Mouse (Mus musculus) cerebellum, postnatal 4 days (tissue): ENCODE results near the gene Hoxc10.
A peak's percentile ranks its signal among the peaks of the same experiment; 100 is the strongest.

Source experiments
- DNase-seq, 2 experiments: peaks; one replicate each; pipeline ENCODE4 v3.0.0; 2022; ENCODE audit warnings: low spot score in 2 of 2, mixed read lengths in 1 of 2

Hoxc10 gene

DNA sequence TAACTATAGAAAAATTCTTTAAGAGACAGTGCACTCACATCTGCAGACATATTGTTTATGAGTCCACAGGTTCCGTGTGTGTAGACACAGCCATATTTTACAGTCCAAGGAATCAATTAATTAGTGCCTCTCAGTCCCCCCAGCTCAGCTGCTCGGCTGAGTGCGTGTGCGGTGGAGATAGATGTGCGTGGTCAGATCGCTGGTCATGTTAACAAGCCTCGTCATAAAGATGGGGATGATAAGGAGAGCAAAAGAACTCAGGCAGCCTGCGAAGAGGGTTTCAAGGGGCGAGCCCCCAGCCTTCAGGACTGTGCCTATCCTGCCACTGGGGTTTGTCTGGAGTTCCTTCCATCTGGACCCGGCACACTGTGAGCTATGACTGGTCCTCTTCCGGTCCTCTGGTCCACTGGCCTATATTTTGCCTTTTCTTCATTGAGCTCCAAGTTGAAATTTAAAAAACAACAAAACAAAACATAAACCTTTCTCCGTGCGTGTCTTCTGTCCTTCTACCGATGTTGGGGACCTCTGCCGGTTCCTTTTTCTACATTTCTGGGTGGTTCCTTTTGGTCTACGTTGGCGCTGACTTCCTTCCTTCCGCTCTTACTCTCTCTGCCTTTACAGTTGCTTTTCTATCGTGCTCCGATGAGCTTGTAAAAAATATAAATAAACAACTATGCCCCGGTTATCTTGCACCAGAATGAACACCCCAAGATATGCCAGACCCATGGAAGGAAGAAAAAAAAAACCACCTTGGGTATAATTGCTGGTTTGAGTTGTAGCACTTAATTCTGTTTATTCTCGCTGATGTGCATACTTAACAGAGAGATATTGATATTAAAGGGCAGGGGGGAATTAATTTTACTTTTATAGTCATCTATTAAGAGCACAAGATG, 21.2 kb upstream of the Hoxc10 start:
- DNase-seq, result no peak

DNA sequence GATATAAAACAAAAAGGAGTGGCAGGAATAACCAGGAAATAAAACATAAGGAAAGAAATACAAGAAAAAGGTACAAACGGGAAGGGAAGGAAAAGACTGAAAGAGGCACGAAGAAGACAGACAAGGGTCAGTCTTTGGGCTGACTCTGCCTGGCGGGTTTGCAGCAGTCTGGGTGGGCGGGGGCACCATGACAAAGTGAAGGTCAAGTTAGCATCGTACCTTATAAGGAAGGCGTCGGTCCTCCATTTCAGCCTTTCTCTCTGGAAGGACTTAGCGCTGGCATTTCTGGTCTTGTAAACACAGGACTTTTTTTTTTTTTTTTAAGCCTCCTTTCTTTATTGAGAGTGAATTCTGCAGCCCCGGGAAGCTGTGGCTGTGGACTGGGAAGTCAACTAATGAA, 19.3 kb upstream of the Hoxc10 start:
- no peak for DNase-seq

DNA sequence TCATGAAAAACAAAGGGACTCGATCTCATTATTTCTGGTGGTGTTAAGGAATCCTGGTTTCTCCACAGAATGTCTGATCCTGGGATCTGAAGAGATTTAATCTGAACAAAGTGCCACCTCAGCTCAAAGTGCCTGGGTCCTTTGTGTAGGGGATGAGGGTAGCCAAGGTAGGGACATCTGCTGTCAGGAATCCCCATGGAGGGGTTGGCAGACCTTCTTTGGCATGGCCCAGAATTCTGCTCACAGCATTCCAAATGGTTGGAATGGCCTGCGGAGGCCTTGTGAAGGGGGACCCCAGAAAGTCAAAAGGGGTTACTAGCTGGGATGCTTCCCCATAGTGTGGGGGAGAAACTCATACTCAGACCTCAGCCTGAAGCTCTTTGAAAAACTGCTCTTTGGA, 17.8 kb upstream of the Hoxc10 start:
- DNase-seq, result no peak

DNA sequence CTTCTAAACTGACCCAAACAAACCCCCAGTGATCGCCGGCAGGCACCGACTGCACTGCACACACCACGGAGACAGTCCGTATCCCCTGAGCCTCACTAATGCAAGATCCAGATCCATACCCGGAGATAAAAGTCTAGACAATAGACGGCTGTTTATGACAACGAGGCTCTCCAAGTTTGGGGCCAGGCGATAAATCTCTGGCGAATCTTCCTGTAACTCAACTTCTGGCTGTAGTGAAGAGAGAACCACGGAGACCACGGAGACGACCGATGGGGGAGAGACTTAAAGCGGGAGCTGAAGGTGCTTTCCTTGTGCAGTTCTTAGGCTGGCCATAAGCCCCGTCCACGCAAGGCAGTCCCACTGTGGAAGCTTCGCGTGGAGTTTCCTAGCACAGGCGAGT, 16.9 kb upstream of the Hoxc10 start:
- DNase-seq, result no peak

DNA sequence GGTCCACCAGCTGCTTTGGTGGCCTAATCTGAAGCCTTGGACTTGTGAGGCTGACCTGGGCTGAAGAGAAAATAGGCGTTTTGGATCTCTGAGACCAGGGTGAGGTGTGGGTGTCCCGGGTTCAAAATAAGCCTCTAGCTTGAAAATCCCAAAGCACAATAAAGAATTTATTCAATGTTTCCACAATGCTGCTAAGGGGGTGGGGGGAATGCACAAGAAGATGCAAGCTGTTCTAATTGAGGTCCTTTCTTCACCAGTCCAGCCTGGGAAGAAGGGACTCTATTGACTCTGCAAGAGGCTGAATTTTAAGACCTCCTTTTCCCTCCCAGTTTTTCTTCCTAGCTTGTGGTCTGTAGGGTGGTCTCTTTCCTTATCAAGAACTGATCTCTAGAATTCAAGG, 15.7 kb upstream of the Hoxc10 start:
- no peak for DNase-seq

DNA sequence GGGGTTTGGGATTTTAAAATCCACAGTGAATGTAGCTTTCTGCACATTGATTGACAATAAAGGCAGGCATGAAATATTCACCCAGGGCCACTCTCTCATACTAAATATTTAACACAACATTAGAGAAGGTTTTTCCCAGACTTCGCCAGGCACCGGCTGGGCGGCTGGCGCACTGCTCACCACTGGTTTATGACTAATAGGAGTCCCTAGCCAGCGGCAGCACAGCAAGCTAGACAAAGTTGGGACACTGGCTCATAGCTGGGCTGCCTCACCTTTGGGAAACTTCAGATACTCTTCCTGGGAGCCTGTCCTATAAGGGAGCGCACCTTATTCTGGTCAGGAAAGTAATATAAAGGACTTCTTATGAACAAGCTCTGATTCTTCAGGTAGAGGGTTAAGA, 13.0 kb upstream of the Hoxc10 start:
- DNase-seq, result no peak

DNA sequence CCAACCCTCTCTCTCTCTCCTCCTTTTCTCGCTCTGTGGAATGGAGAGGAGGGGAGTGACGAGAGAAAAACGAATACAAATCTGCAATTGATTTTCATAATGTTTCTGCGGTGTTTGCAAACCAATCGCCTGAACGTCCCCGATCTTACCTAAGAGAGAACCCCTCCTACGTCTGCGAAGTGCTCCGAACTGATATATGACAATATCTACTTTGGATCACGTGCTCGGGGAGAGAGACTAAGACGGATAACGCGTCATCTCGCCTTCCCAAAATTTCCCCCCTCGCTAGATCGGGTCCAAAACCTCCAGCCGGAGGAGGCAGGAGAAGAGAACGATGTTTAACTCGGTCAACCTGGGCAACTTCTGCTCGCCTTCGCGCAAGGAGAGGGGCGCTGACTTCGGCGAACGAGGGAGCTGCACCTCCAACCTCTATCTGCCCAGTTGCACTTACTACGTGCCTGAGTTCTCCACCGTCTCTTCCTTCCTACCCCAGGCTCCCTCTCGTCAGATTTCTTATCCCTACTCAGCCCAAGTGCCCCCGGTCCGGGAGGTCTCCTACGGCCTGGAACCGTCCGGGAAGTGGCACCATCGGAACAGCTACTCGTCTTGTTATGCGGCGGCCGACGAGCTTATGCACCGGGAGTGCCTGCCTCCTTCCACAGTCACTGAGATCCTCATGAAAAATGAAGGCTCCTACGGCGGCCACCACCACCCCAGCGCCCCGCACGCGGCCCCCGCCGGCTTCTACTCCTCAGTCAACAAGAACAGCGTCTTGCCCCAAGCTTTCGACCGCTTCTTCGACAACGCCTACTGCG, 12.2 kb upstream of the Hoxc10 start, which contains the start of gene Hoxc11:
Gene Hoxc11 (plus strand): TSS at position 236 of the 815 bp plus-strand sequence.
- DNase-seq, result no peak

DNA sequence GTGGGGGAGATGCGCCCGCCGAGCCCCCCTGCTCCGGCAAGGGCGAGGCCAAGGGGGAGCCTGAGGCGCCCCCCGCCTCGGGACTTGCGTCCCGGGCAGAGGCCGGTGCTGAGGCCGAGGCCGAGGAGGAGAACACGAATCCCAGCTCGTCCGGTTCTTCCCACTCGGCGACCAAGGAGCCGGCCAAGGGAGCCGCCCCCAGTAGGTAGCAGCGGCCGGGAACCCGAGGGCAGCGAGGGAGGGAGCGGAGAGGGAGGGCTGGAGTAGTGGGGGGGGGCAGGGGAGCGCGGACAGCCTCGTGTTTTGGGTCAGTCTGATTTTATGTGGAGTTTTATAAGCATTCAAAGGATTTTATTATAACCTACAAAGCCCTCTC, 11.6 kb upstream of the Hoxc10 start:
- no peak for DNase-seq

DNA sequence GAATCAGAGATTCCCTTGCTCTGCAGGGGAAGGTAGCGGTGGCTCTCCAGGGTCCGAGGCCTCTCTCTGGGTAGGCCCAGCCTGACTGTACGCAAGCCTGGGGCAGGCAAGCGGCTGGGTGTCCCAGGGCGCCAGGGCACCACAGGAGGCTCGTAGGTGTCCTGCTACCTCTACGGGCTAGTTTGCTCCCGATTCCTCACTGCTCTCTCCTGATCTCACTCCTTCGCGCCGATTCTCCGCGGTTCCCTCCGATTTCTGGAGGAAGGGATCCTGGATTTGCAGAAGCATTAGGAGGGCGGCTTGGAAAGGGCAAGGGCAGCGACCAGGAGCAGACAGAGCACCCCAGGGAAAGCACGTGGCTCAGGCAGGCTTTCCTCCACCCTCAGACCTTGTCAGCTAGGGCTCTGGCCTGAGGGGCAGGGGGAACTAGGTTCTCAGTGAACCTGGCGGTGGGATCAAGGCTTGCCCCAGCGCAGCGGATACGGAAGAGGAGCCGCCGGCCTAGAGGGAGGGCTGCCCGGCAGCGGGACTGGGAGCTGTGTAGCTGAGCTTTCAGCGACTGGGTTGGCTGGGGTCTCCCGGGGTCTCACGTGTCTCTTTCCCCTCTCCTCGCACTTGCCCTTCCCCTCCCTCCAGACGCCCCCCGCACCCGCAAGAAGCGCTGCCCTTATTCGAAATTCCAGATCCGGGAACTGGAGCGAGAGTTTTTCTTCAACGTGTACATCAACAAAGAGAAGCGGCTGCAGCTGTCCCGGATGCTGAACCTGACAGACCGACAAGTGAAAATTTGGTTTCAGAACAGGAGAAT, 10.6 kb upstream of the Hoxc10 start:
- DNase-seq, result no peak

DNA sequence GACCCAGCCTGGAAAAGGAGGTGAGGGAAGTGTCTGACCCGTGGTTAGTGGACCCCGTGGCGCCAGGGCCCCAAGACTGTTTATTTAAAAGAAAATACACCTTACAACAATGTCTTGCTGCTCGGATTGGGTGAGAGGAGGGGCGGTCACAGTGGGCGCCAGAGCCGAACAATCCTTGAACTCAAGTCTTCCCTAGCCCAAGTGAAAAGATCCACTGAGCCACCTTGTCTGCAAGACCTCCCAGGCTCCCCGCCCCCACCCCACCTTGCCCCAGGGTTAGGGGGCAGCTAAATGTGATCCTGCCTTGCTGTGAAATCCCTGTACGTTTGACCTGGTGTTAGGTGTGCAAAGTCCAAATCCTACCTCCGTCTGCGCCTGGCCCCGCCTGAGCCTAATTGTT, 9.7 kb upstream of the Hoxc10 start:
- no peak for DNase-seq

DNA sequence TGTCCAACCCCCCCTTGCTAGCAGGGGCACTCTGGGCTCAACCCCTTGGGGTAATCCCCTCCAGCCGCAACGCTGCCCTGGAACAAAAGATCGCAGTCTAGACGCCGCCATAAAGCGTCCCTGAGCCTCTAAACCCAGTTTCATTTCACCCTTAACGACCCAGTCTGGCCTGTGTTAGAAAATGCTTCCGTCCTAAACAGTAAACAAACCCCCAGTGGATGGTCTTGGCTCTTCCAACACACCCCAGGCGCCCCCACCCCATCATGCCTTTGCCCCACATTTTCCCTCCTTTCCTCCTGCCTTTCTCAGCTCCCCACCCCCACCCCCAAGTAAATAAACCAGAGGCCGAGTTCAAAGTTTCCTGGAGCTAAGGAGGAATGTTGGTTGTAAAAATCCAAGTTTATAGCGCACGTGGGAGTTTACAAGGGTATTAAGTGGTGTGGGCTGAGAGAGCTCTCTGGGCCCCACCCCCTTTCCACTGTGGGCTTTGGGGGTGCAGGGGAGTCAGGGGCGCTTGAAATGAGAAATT, 6.9 kb upstream of the Hoxc10 start:
- no peak for DNase-seq

DNA sequence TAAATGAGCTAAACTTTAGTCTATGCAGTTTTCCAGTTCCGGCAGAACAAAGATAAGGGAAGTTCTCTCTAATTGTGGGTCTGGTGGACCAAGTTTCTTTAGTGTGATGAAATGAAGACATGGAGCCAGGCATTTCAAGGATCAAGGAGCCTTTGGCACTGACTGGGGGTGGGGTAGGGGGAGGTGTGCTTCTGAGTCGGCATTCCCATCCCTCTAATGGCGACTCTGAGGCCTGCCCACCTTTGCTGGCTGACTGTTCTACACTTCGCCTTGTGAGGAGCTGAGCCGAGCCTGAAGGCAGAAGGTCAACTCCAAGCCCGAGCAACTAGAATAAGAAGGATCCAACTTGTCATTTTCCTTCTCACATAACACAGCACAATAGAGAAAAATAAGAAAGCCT, 4.9 kb upstream of the Hoxc10 start:
- no peak for DNase-seq

DNA sequence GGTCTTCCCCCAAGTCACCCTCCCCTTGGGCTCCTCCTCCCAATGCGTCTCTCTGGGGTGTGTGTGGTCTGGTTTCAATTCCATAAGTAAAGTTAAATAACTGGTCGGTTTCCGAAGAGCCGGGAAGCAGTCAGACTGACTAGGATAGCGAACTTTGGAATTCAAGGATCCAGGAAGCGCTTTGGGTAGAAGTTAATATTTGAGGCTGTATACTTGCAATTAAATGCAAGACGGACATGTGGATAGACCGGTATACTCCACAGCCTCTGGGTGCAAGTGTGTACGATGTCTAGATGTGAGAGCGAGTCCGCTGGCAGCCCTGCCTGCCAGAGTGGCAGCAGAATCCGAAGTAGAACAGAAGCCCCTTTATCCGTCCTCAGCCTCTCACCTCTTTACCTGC, 4.1 kb upstream of the Hoxc10 start:
- no peak for DNase-seq

DNA sequence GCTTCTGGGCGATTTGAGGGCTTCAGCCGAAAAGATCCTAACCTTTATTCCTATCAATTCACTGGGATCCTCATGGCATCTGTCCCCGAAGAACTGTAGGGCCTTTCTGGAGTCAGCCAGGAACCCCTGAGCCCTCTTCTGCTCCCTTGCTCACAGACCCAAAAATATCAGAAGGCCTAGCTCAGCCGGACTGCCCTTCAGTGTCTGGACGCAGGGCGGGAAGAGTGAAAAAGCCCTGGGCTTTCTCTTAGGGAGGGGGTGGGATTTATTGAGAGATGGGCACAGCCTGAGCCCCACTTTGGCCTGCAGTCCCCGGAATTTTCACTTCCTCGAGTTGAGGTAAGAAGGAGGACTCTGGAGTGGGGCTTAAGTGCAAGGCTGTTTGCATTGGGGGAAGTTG, 3.3 kb upstream of the Hoxc10 start:
- DNase-seq, result no peak

DNA sequence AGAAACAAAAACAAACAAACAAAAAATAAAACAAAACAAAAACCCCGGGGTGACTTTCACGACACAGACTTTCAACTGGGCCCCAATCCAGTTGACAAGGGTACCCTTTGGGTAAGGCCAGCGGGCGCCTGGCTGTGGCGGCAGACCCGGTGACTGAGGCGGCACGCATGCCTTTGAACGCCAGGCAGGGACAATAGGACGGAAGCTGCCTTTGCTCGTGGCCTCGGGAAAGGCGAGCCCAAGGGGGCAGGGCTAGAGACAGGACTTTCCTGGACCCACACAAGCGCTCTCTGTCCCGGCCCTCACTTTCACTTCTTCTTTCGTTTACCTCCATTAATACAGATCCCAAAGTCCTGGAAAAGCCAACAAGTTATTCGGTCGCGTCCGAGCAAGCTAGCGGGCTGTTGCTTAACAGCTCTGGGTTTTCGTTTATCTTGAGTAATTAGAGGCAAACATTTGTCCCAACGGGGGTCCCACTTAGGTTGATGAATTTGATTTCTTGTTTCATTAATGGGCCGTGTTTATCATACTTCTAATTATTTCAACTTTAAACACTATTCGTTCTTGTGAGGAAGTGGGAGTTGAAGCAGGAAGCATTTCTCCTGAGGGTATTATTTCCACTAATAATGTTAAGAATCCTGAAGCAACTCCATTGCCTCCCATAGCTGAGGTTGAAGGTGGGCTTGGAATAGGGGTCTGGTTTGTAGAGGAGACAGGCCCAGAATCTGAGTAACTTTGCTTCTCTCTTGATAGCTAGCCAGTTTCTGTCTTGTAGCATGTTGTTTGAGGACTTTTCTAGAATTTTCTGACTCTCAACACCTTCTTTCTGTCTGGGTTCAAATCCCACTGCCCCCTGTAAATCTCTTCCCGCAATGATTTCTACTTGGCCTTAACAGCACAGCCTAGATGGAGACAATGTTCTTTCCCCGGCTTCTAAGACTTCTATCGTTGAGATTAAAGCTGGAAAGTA, 2.6 kb upstream of the Hoxc10 start:
- DNase-seq, result no peak

DNA sequence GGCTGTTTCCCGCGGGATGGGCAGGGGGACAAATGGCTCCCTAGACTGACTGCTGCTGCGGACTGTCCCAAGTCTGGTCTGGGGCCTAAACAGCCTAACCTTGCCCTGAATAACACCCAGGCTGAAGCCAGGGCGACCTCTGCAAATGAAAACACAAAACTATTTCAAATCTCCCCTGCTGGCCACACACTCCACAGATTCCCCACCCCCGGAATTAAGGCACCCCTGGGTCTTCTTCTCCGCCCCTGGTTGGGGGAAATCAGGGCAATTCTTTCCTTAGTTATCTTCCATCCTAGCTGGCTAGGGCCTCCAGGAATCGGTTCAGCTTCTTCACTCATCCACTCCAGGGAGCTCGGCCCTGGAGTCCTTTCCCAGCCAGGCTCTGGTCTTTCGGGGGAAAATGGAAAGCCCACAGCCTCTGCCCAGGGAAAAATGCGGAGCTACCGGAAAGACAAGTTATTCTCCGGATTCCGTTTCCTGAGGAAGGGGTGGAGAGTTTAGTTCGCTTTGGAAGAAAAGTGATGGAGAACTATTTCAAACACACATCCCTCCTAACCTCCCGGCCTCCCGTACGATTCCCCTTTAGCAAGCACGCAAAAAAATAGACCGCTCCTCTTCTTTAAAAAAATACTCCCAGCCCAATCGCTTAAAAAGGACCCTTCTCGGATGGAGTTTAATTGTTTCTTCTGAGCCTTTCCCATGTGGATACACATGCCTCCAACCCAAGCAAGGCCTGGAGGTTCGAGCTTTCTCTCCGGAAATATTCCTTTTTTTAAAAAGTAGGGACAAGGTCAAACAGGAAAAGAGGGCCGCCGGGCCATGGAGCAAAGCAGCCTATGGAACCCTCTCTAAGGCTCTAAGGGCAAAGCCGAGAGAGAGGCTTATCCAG, 1.3 kb upstream of the Hoxc10 start:
- DNase-seq, result no peak

DNA sequence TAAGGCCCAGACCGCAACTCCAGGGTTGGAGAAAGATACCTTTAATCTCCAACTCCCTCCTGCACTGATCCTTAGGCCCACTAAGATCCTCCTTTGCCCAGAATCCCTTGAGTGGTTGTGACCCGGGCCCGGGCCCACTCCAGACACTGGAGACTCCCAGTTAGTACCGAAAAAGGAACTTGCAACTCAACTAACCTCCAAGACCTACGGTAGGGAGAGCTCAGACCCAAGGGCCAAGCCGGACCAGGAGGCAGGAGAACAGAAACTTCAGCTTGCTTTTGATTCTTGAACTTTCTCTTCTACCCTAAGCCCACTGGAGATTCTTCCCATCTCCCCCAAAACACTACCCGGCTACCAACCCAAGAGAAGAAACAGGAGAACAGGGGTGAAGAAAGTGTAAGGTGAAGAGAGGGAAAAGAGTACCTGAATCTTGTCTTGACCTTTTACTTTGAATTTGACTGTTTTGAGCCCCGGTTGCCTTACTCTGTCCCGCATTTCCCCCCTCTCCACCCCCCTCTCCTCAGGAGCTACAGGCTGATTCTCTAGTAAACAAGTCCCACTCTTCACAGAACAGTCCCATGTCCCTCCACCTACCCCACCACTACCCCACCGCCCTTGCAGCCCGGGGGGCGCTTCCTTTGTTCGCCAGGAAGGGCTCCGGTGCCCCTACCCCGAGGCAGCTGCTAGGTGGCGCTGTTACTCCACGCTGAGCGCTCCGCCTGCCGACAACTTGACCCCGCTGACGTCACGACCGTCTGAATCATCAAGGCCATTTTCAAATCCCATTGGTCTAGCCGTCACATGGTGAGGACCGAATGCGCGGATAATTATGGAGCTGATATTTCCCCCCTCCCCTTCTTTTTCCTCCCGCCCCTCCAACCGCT, 462 bp upstream of the Hoxc10 start:
- peak in 1 of 2 experiments; percentile 63 for DNase-seq

DNA sequence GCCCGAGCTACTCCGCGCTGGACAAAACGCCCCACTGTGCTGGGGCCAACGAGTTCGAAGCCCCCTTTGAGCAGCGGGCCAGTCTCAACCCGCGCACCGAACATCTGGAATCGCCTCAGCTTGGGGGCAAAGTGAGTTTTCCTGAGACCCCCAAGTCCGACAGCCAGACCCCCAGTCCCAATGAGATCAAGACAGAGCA, 615 bp downstream of the Hoxc10 start, which contains the start of gene Hoxc5:
Gene Hoxc5 (plus strand): TSS at position 132 of the 199 bp plus-strand sequence.
- no peak for DNase-seq
